Mouse (Mus musculus) midbrain, embryonic 12.5 days (tissue): ENCODE measurements around the gene Gucy2c. TPM values are rescaled to one million over a fixed set of nuclear protein-coding genes. Genes with fewer than 3 reads are reported as not detected.
A peak's percentile ranks its signal among the peaks of the same experiment; 100 is the strongest.

Experiments
- ATAC-seq: fragments of 200-750 bp; cut with Nextera tagmentation; 2 replicates; pipeline ENCODE4 v1.8.0; 2017; ENCODE audit warnings: low read depth, moderate TSS enrichment, moderate library complexity; ENCODE audit not compliant: low FRiP score
- H3K27ac ChIP-seq: fragments of 300-500 bp; sonication (generic); replicated peaks from 2 replicates; pipeline ENCODE4 v1.5.1; 2016; ENCODE audit warnings: mild to moderate bottlenecking
- H3K27me3 ChIP-seq: fragments of 300-500 bp; sonication (generic); 2 replicates; pipeline ENCODE4 v1.6.1; 2016; ENCODE audit warnings: mild to moderate bottlenecking
- H3K36me3 ChIP-seq: fragments of 300-500 bp; sonication (generic); 2 replicates; pipeline ENCODE4 v1.6.1; 2016
- H3K4me1 ChIP-seq: fragments of 300-500 bp; sonication (generic); 2 replicates; pipeline ENCODE4 v1.6.1; 2016
- H3K4me2 ChIP-seq: fragments of 300-500 bp; sonication (generic); replicated peaks from 2 replicates; pipeline ENCODE4 v1.6.1; 2016; ENCODE audit warnings: mild to moderate bottlenecking, moderate library complexity
- H3K4me3 ChIP-seq: fragments of 300-500 bp; sonication (generic); 2 replicates; pipeline ENCODE4 v1.5.1; 2016; ENCODE audit warnings: mild to moderate bottlenecking
- H3K9ac ChIP-seq: fragments of 300-500 bp; sonication (generic); replicated peaks from 2 replicates; pipeline ENCODE4 v1.6.1; 2016; ENCODE audit warnings: mild to moderate bottlenecking, moderate library complexity
- H3K9me3 ChIP-seq: fragments of 300-500 bp; sonication (generic); 2 replicates; pipeline ENCODE4 v1.6.1; 2016; ENCODE audit warnings: mild to moderate bottlenecking
- WGBS: fragments of 180-500 bp; shearing (Covaris S2); methylation state at CpG from one replicate; pipeline ENCODE4 v1.1.7; 2016; 5-methylcytosine and 5-hydroxymethylcytosine counted together
- polyA plus RNA-seq: library from polyadenylated mRNA; unstranded; fragments of >200 nt; fragmentation: Nextera tagmentation; extraction: Ambion mirVana; gene quantifications from 2 replicates; pipeline ENCODE4 v1.2.1, GENCODE M21; 2016

Gucy2c gene
- polyA plus RNA-seq: 0.39 and 0.64 TPM in 2 replicates

DNA sequence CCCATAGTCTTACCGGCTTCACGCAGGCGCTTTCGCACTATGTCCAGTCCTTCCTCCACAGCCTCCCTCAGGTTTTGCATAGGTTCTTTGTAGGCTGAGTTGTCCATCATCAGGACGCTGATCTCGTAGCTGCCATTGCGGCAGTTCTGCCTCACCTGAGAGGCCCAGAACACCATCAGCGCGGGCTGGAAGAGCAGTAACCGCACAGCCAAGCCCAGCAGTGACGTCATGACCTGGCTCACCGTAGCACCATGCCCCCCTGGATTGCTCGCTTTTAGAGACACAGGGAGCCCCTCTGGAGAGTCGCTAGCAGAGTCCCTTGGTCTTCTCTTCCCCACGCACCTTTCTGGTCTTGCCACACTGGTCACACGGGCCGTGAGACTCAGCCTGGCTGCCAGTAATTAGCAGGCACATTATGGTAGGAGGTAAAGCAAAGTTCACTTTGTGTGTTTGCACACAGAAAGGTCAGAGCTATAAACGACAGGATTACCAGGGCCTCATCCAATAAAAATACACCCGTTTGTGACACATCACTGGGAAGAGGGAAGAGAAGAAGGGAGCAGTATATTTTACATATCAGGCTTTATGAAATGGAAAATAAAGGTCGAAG lies at the start of gene Gucy2c:
Gene Gucy2c, minus strand, starts transcription at position 389 of the 610 bp plus-strand sequence.
- Histone ChIP-seq H3K9ac (no peak within 1 kb of the TSS), H3K9me3 (no peaks in the 10 kb centered on the region), H3K4me1 (no peaks in the 10 kb centered on the region), H3K4me3 (no peak within 1 kb of the TSS), H3K27ac (no peak within 1 kb of the TSS), H3K27me3 (no peaks in the 10 kb centered on the region), H3K4me2 (no peak within 1 kb of the TSS), H3K36me3 (no peaks in the 10 kb centered on the region)
- no peak for ATAC-seq
- WGBS: 83% methylated on average over 20 of the region's 20 CpGs

GRCm38 (mm10) chr6:136828681-136829080 lies 47.1 kb upstream of the Gucy2c start:
- Histone ChIP-seq H3K27ac (peak overlapping the region; percentile 70), H3K9me3 (no peaks in the 10 kb centered on the region), H3K4me3 (peak overlapping the region; percentile 92), H3K4me2 (peak overlapping the region; percentile 54), H3K36me3 (peaks cover 18% of the 10 kb centered on the region), H3K9ac (peak overlapping the region; percentile 39; the same call in 1 of the 2 replicates), H3K27me3 (0 out of 2 replicates have a peak, but pooled peaks cover 9% of the 10 kb centered on the region), H3K4me1 (peaks cover 8% of the 10 kb centered on the region)
- no peak for ATAC-seq
- WGBS: 38% methylated on average over 4 of the region's 4 CpGs

- WGBS: under 1% methylated on average over 45 of the region's 45 CpGs
- H3K4me1 ChIP-seq: peaks cover 8% of the 10 kb centered on the region
- peak within 1 kb of the TSS; percentile 70 for H3K27ac ChIP-seq
- H3K36me3 ChIP-seq: peaks cover 20% of the 10 kb centered on the region
- 0 out of 2 replicates have a peak, but pooled peaks cover 9% of the 10 kb centered on the region for H3K27me3 ChIP-seq
- no peaks in the 10 kb centered on the region for H3K9me3 ChIP-seq
- H3K4me2 ChIP-seq: peak within 1 kb of the TSS; percentile 75
- peak within 1 kb of the TSS; percentile 98 for H3K9ac ChIP-seq
- ATAC-seq: peak; percentile 100
- H3K4me3 ChIP-seq: peak within 1 kb of the TSS; percentile 92
Observed at GRCm38 (mm10) chr6:136827881-136828561, 46.5 kb upstream of the Gucy2c start, which contains the start of gene Wbp11. Wbp11 (minus strand) TSS chr6:136828233.

- WGBS: under 1% methylated on average over 34 of the region's 34 CpGs
- peaks cover 26% of the 10 kb centered on the region for H3K36me3 ChIP-seq
- H3K27me3 ChIP-seq: 0 out of 2 replicates have a peak, but pooled peaks cover 9% of the 10 kb centered on the region
- H3K4me2 ChIP-seq: peak within 1 kb of the TSS; percentile 75
- no peaks in the 10 kb centered on the region for H3K9me3 ChIP-seq
- peaks cover 8% of the 10 kb centered on the region for H3K4me1 ChIP-seq
- H3K27ac ChIP-seq: peak within 1 kb of the TSS; percentile 70
- ATAC-seq: no peak; the same call in 1 of the 2 replicates
- peak within 1 kb of the TSS; percentile 92 for H3K4me3 ChIP-seq
- H3K9ac ChIP-seq: peak within 1 kb of the TSS; percentile 98
Observed at GRCm38 (mm10) chr6:136827516-136827880, 45.9 kb upstream of the Gucy2c start, which contains the start of gene BC049715. BC049715 (plus strand) TSS chr6:136827626.

- Histone ChIP-seq H3K9ac (peak overlapping the region; percentile 98), H3K27me3 (0 out of 2 replicates have a peak, but pooled peaks cover 9% of the 10 kb centered on the region), H3K9me3 (no peaks in the 10 kb centered on the region), H3K4me3 (peak overlapping the region; percentile 92), H3K36me3 (peaks cover 29% of the 10 kb centered on the region), H3K4me1 (peaks cover 8% of the 10 kb centered on the region), H3K27ac (no peak overlapping the region), H3K4me2 (peak overlapping the region; percentile 75)
- ATAC-seq: no peak
- WGBS: 24% methylated on average over 7 of the region's 7 CpGs
Observed at GRCm38 (mm10) chr6:136827116-136827515, 45.6 kb upstream of the Gucy2c start.

DNA sequence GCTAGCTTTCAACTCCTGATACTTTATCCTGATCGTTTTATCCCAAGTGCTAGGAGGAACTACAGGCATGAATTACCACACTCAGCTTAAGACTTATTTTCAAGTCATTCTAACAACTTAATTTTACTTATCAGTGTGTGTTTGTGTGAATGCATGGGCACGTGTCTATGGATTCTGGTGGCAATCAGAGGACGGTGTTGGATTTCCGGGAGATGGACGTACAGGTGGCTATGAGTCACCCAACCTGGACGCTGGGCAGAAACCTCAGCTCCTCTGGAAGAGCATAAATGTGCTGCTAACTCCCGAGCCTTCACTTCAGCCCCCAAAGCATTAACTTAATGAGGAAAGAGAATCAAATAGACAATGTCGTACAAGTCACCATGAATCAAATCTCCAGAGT lies 43.4 kb upstream of the Gucy2c start:
- Histone ChIP-seq H3K9ac (no peak overlapping the region), H3K9me3 (no peaks in the 10 kb centered on the region), H3K4me3 (no peak overlapping the region), H3K36me3 (peaks cover 51% of the 10 kb centered on the region), H3K27me3 (no peaks in the 10 kb centered on the region), H3K4me1 (peaks cover 8% of the 10 kb centered on the region), H3K4me2 (no peak overlapping the region), H3K27ac (no peak overlapping the region)
- WGBS: 94% methylated on average over 8 of the region's 8 CpGs
- ATAC-seq: no peak

- no peaks in the 10 kb centered on the region for H3K4me1 ChIP-seq
- no peak overlapping the region for H3K4me2 ChIP-seq
- no peak for ATAC-seq
- WGBS: 96% methylated on average over 18 of the region's 18 CpGs
- no peaks in the 10 kb centered on the region for H3K27me3 ChIP-seq
- no peak overlapping the region for H3K4me3 ChIP-seq
- peaks cover 88% of the 10 kb centered on the region for H3K36me3 ChIP-seq
- no peaks in the 10 kb centered on the region for H3K9me3 ChIP-seq
- H3K9ac ChIP-seq: no peak overlapping the region
- H3K27ac ChIP-seq: no peak overlapping the region
Observed at GRCm38 (mm10) chr6:136821086-136821485, 39.5 kb upstream of the Gucy2c start.

DNA sequence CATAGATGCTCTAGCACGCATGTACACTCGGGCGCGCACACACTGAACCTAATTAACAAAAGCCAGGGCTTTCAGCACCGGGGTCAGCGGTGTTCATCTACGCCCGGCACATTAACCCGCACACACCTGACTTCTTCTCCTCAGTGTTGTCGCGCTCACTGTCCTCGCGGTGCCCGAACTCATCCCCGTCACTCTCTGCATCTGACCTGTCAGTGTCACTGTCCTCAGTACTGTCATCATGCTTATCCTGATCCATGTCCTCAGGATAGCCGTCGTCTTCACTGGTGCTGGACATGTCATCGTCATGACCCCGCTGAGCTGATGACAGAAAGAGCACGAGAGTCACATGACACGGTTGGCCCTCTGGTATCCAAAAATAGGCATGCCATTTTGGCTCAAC lies 38.8 kb upstream of the Gucy2c start:
- H3K36me3 ChIP-seq: peaks cover 91% of the 10 kb centered on the region
- no peaks in the 10 kb centered on the region for H3K9me3 ChIP-seq
- no peak overlapping the region for H3K4me2 ChIP-seq
- no peak overlapping the region for H3K4me3 ChIP-seq
- 96% methylated on average over 21 of the region's 21 CpGs for WGBS
- H3K27me3 ChIP-seq: no peaks in the 10 kb centered on the region
- no peaks in the 10 kb centered on the region for H3K4me1 ChIP-seq
- no peak for ATAC-seq
- no peak overlapping the region for H3K9ac ChIP-seq
- H3K27ac ChIP-seq: no peak overlapping the region

DNA sequence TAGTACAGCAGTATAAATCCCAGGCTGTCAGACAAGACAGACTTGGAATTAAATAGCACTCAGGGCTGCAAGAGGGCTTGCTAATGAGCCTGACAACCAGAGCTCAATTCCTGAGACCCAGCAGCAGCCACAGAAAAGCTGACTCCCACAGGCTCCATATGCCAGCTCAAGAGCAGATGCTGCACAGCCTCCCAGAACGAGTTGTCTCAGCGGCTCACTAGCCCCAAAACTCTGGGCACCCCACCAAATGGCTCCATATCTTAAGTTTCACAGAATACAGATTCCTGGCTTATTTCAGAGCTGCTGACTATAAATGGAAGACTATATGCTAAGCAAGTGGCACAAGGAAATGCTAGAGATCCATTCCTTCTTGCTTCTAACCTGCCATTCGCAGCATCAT lies 36.0 kb upstream of the Gucy2c start:
- H3K4me2 ChIP-seq: no peak overlapping the region
- 95% methylated on average over 3 of the region's 3 CpGs for WGBS
- no peak overlapping the region for H3K27ac ChIP-seq
- H3K36me3 ChIP-seq: peaks cover 93% of the 10 kb centered on the region
- H3K4me3 ChIP-seq: no peak overlapping the region
- H3K4me1 ChIP-seq: no peaks in the 10 kb centered on the region
- H3K9me3 ChIP-seq: no peaks in the 10 kb centered on the region
- H3K9ac ChIP-seq: no peak overlapping the region
- H3K27me3 ChIP-seq: no peaks in the 10 kb centered on the region
- no peak for ATAC-seq

GRCm38 (mm10) chr6:136816826-136817225 lies 35.3 kb upstream of the Gucy2c start:
- 93% methylated on average over 20 of the region's 21 CpGs for WGBS
- no peak for ATAC-seq
- peaks cover 93% of the 10 kb centered on the region for H3K36me3 ChIP-seq

GRCm38 (mm10) chr6:136815381-136815780 lies 33.8 kb upstream of the Gucy2c start:
- H3K4me1 ChIP-seq: no peaks in the 10 kb centered on the region
- no peak for ATAC-seq
- WGBS: 96% methylated on average over 7 of the region's 7 CpGs

More at GRCm38 (mm10) chr6:136816826-136817225, 35.3 kb upstream of the Gucy2c start:
- Histone ChIP-seq H3K9ac (no peak overlapping the region), H3K4me2 (no peak overlapping the region), H3K27ac (no peak overlapping the region), H3K9me3 (no peaks in the 10 kb centered on the region), H3K4me3 (no peak overlapping the region), H3K4me1 (no peaks in the 10 kb centered on the region), H3K27me3 (no peaks in the 10 kb centered on the region)

GRCm38 (mm10) chr6:136813117-136813516 lies 31.6 kb upstream of the Gucy2c start:
- H3K9ac ChIP-seq: no peak overlapping the region
- peaks cover 58% of the 10 kb centered on the region for H3K36me3 ChIP-seq
- no peak overlapping the region for H3K4me2 ChIP-seq
- peaks cover 11% of the 10 kb centered on the region for H3K4me1 ChIP-seq
- no peak overlapping the region for H3K4me3 ChIP-seq
- no peaks in the 10 kb centered on the region for H3K9me3 ChIP-seq
- no peaks in the 10 kb centered on the region for H3K27me3 ChIP-seq
- no peak for ATAC-seq
- no peak overlapping the region for H3K27ac ChIP-seq
- 52% methylated on average over 4 of the region's 4 CpGs for WGBS

More at GRCm38 (mm10) chr6:136815381-136815780, 33.8 kb upstream of the Gucy2c start:
- Histone ChIP-seq H3K4me2 (no peak overlapping the region), H3K36me3 (peaks cover 79% of the 10 kb centered on the region), H3K4me3 (no peak overlapping the region), H3K9ac (no peak overlapping the region), H3K27me3 (no peaks in the 10 kb centered on the region), H3K9me3 (no peaks in the 10 kb centered on the region), H3K27ac (no peak overlapping the region)
